Mouse (Mus musculus) spleen, postnatal 14 days (tissue): ENCODE measurements around the gene Zfr2.
"Not testable (repeated sequence)": the region's sequence is repeated elsewhere in the genome, so short reads cannot be mapped to it uniquely, and the experiment has no call there.

Experiments used
- DNase-seq, 2 experiments: peaks; one replicate each; pipeline ENCODE4 v3.0.0; 2021 to 2022; ENCODE audit warnings: low spot score in 2 of 2

The Zfr2 gene

GRCm38 (mm10) chr10:81202978-81203720 lies 29.8 kb upstream of the Zfr2 start:
- no peak for DNase-seq

- no peak for DNase-seq
These were observed 28.8 kb upstream of the Zfr2 start for GRCm38 (mm10) chr10:81204137-81204536.

- no peak for DNase-seq
These were observed 22.8 kb upstream of the Zfr2 start for GRCm38 (mm10) chr10:81210154-81210553.

GRCm38 (mm10) chr10:81216260-81216659 lies 16.7 kb upstream of the Zfr2 start:
- no peak for DNase-seq

GRCm38 (mm10) chr10:81216810-81217209 lies 16.1 kb upstream of the Zfr2 start:
- DNase-seq, result no peak

- DNase-seq, result peak in 1 of 2 experiments; percentile 37
These were observed 15.7 kb upstream of the Zfr2 start for GRCm38 (mm10) chr10:81217267-81217666.

- DNase-seq, result peak; percentile 55 to 79
These were observed 15.0 kb upstream of the Zfr2 start for GRCm38 (mm10) chr10:81217964-81218363.

GRCm38 (mm10) chr10:81221402-81222015 lies 11.4 kb upstream of the Zfr2 start:
- no peak for DNase-seq

- not testable (repeated sequence) for DNase-seq
These were observed 9.2 kb upstream of the Zfr2 start for GRCm38 (mm10) chr10:81223731-81224130.

GRCm38 (mm10) chr10:81229735-81230437 lies 3.1 kb upstream of the Zfr2 start:
- DNase-seq, result no peak

- DNase-seq, result no peak
These were observed 2.3 kb upstream of the Zfr2 start, which contains the start of gene Atcay for GRCm38 (mm10) chr10:81230438-81231332. Gene Atcay (minus strand): TSS chr10:81230833.

- DNase-seq, result no peak
These were observed 1.5 kb upstream of the Zfr2 start for GRCm38 (mm10) chr10:81231436-81231835.

- DNase-seq, result no peak
These were observed 251 bp downstream of the Zfr2 start for GRCm38 (mm10) chr10:81233226-81233585.

GRCm38 (mm10) chr10:81234206-81234605 lies 1.3 kb downstream of the Zfr2 start:
- no peak for DNase-seq

- no peak for DNase-seq
These were observed 3.7 kb downstream of the Zfr2 start for GRCm38 (mm10) chr10:81236471-81237268.

GRCm38 (mm10) chr10:81238618-81239017 lies 5.7 kb downstream of the Zfr2 start:
- no peak for DNase-seq

- peak in 1 of 2 experiments; percentile 58 for DNase-seq
These were observed 7.9 kb downstream of the Zfr2 start for GRCm38 (mm10) chr10:81240876-81241275.

- no peak for DNase-seq
These were observed 9.1 kb downstream of the Zfr2 start for GRCm38 (mm10) chr10:81242021-81242420.

GRCm38 (mm10) chr10:81244146-81244545 lies 11.2 kb downstream of the Zfr2 start:
- DNase-seq, result no peak

GRCm38 (mm10) chr10:81244595-81244994 lies 11.6 kb downstream of the Zfr2 start:
- peak; percentile 69 to 81 for DNase-seq

- DNase-seq, result no peak
These were observed 12.2 kb downstream of the Zfr2 start for GRCm38 (mm10) chr10:81245166-81245565.
